Mouse (Mus musculus) neural tube, embryonic 11.5 days (tissue): ENCODE results near the gene Prss12. TPM values are rescaled to one million over a fixed set of nuclear protein-coding genes. Genes with fewer than 3 reads are reported as not detected.

Experiments used
- ATAC-seq: fragments of 200-750 bp; cut with Nextera tagmentation; 2 replicates; pipeline ENCODE4 v1.8.0; 2017; ENCODE audit warnings: moderate number of reproducible peaks, mild to moderate bottlenecking, moderate TSS enrichment, moderate library complexity; ENCODE audit not compliant: insufficient read depth, low FRiP score, low TSS enrichment
- DNase-seq: peaks from one replicate; pipeline ENCODE4 v3.0.0-alpha.2; 2015; ENCODE audit warnings: low spot score
- H3K27ac ChIP-seq: fragments of 300-500 bp; sonication (generic); 2 replicates; pipeline ENCODE4 v1.5.1; 2014; ENCODE audit warnings: low read depth, mild to moderate bottlenecking, low read length
- H3K27me3 ChIP-seq: fragments of 300-500 bp; sonication (generic); 2 replicates; pipeline ENCODE4 v1.6.1; 2014; ENCODE audit warnings: mild to moderate bottlenecking, low read length, mixed read lengths; ENCODE audit not compliant: control insufficient read depth, insufficient read depth
- H3K36me3 ChIP-seq: fragments of 300-500 bp; sonication (generic); 2 replicates; pipeline ENCODE4 v1.6.1; 2014; ENCODE audit warnings: mild to moderate bottlenecking, low read length, moderate library complexity, mixed read lengths; ENCODE audit not compliant: control insufficient read depth, insufficient read depth
- H3K4me1 ChIP-seq: fragments of 300-500 bp; sonication (generic); 2 replicates; pipeline ENCODE4 v1.6.1; 2014; ENCODE audit warnings: low read length, mixed read lengths; ENCODE audit not compliant: control insufficient read depth, insufficient read depth
- H3K4me2 ChIP-seq: fragments of 300-500 bp; sonication (generic); 2 replicates; pipeline ENCODE4 v1.6.1; 2014; ENCODE audit warnings: low read depth, mild to moderate bottlenecking, moderate library complexity
- H3K4me3 ChIP-seq: fragments of 300-500 bp; sonication (generic); 2 replicates; pipeline ENCODE4 v1.5.1; 2014; ENCODE audit warnings: low read depth, low read length
- H3K9ac ChIP-seq: fragments of 300-500 bp; sonication (generic); 2 replicates; pipeline ENCODE4 v1.6.1; 2014; ENCODE audit warnings: mild to moderate bottlenecking, low read length
- H3K9me3 ChIP-seq: fragments of 300-500 bp; sonication (generic); 2 replicates; pipeline ENCODE4 v1.6.1; 2016; ENCODE audit warnings: low read length; ENCODE audit not compliant: control insufficient read depth
- WGBS: fragments of 180-500 bp; shearing (Covaris S2); extraction: QIAGEN DNeasy Blood & Tissue Kit; methylation state at CpG from one replicate; pipeline ENCODE4 v1.1.7; 2014; 5-methylcytosine and 5-hydroxymethylcytosine counted together
- polyA plus RNA-seq: library from polyadenylated mRNA; unstranded; fragments of >200 nt; fragmentation: Nextera tagmentation; extraction: Ambion mirVana; gene quantifications from 2 replicates; pipeline ENCODE4 v1.2.1, GENCODE M21; 2014

The Prss12 gene
- polyA plus RNA-seq, 1 experiment from 2014 or later = 5.3 TPM

DNA sequence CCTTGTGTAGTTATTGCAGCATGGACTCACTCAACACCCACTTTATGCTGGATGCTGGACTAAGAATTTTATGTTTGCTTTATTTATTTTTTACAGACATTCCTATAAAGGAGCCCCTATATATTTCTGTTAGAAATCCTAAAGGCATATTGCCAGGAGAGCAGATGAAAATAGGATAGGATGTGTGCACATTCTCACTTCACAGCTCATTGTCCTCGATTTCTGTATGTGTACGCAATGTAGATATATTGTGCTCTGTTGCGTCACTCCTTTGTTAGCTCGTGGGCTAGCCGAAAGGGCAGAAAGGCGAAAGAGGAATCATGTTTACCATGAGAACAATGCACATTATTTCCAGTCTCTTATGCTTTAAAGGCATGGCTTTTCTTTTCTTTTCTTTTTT lies 3.4 kb downstream of the Prss12 start:
- ATAC-seq (no peak), DNase-seq (no peak)
- Histone ChIP-seq H3K4me2 (no peak overlapping the region), H3K27ac (no peak overlapping the region), H3K36me3 (no peaks in the 10 kb centered on the region), H3K27me3 (peaks cover 13% of the 10 kb centered on the region; the same call in 1 of the 2 replicates), H3K9ac (no peak overlapping the region), H3K4me3 (no peak overlapping the region), H3K9me3 (no peaks in the 10 kb centered on the region), H3K4me1 (peaks cover 5% of the 10 kb centered on the region; the same call in 1 of the 2 replicates)
- 55% methylated on average over 6 of the region's 6 CpGs for WGBS

DNA sequence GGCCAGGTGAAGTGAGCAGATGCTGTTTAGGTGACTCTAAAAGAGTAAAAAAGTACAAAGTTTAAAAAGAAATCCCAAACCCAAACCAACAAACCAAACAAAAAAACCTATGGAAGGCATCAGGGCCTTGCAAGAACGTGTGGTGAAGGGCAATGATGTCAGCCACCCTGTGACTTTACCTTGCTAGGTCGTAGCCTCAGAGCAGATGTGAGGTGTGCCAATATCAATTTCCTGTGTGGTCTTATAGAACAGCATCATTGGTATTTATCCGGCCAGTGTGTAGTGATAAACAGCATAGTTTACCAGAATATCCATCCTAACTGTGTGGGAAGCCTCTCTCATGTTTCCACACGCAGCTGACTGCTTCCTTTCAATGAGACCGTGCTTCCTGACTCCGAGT lies 6.2 kb downstream of the Prss12 start:
- no peak overlapping the region for H3K27ac ChIP-seq
- H3K27me3 ChIP-seq = no peaks in the 10 kb centered on the region
- H3K4me1 ChIP-seq = no peaks in the 10 kb centered on the region
- no peak for DNase-seq
- H3K9ac ChIP-seq = no peak overlapping the region
- no peaks in the 10 kb centered on the region for H3K36me3 ChIP-seq
- WGBS = 77% methylated on average over 6 of the region's 6 CpGs
- ATAC-seq = no peak
- H3K4me2 ChIP-seq = no peak overlapping the region
- H3K4me3 ChIP-seq = no peak overlapping the region
- H3K9me3 ChIP-seq = no peaks in the 10 kb centered on the region

- no peak overlapping the region for H3K4me3 ChIP-seq
- no peaks in the 10 kb centered on the region for H3K36me3 ChIP-seq
- H3K9me3 ChIP-seq = no peaks in the 10 kb centered on the region
- H3K4me1 ChIP-seq = no peaks in the 10 kb centered on the region
- H3K27me3 ChIP-seq = no peaks in the 10 kb centered on the region
- no peak overlapping the region for H3K4me2 ChIP-seq
- DNase-seq (no peak), ATAC-seq (no peak)
- H3K9ac ChIP-seq = no peak overlapping the region
- WGBS = 50% methylated on average over 1 of the region's 1 CpGs
- H3K27ac ChIP-seq = no peak overlapping the region
These were observed 12.8 kb downstream of the Prss12 start for GRCm38 (mm10) chr3:123459492-123459891.

DNA sequence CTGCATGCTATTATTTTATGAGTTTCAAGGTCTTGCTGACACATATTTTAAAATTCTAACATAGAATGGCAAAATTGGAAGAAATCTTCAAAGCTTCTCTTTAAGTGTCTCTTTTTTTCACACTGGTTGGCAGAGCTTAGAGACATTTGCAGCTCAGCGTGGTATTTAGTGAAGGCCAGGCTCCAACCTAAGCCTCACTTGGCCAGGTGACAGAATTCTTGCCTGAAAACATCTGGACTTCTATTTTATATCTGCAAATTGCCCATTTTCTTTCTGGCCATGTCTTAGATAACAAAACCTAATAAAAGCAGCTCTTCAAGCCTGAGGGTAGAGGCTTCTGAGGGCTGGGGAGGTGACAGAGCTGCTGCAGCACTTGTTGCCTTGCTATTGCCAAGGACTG lies 13.7 kb downstream of the Prss12 start:
- 86% methylated on average over 1 of the region's 1 CpGs for WGBS
- no peak for ATAC-seq
- no peak for DNase-seq

GRCm38 (mm10) chr3:123462264-123462663 lies 15.6 kb downstream of the Prss12 start:
- no peak overlapping the region for H3K4me2 ChIP-seq
- ATAC-seq = no peak
- H3K4me3 ChIP-seq = no peak overlapping the region
- H3K27me3 ChIP-seq = no peaks in the 10 kb centered on the region
- H3K9me3 ChIP-seq = no peaks in the 10 kb centered on the region
- H3K36me3 ChIP-seq = no peaks in the 10 kb centered on the region
- no peak overlapping the region for H3K27ac ChIP-seq
- H3K9ac ChIP-seq = no peak overlapping the region
- H3K4me1 ChIP-seq = no peaks in the 10 kb centered on the region
- WGBS = 83% methylated on average over 6 of the region's 6 CpGs
- no peak for DNase-seq

More for the DNA sequence above, 13.7 kb downstream of the Prss12 start:
- Histone ChIP-seq H3K9ac (no peak overlapping the region), H3K4me2 (no peak overlapping the region), H3K4me1 (no peaks in the 10 kb centered on the region), H3K9me3 (no peaks in the 10 kb centered on the region), H3K4me3 (no peak overlapping the region), H3K27ac (no peak overlapping the region), H3K36me3 (no peaks in the 10 kb centered on the region), H3K27me3 (no peaks in the 10 kb centered on the region)

- no peak for ATAC-seq
- DNase-seq = no peak
These were observed 30.1 kb downstream of the Prss12 start for GRCm38 (mm10) chr3:123476833-123477232.

DNA sequence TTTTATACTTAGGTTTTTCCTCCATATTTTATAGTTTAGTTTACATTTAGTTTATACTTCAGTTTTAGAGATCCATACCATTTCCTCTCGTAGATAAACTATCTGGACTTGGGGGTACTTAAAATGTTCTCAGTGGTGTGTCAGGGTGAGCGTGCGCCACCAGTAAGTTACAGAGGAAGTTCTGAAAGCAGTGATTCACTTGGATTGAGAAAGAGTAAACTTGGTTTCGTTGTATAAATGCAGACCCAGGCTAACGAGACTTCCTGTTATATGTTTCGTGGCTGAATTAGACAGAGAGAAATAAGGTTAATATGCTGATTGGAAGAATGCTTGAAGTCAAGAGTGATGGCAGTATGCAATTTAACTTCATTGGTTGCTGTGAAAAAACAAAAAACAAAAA lies 34.6 kb downstream of the Prss12 start:
- no peak overlapping the region for H3K4me2 ChIP-seq
- H3K9me3 ChIP-seq = no peaks in the 10 kb centered on the region
- H3K4me3 ChIP-seq = no peak overlapping the region
- WGBS = 90% methylated on average over 6 of the region's 6 CpGs
- no peaks in the 10 kb centered on the region for H3K36me3 ChIP-seq
- no peak overlapping the region for H3K9ac ChIP-seq
- no peaks in the 10 kb centered on the region for H3K4me1 ChIP-seq
- H3K27ac ChIP-seq = no peak overlapping the region
- DNase-seq = no peak
- no peaks in the 10 kb centered on the region for H3K27me3 ChIP-seq
- no peak for ATAC-seq

More at GRCm38 (mm10) chr3:123476833-123477232, 30.1 kb downstream of the Prss12 start:
- Histone ChIP-seq H3K27me3 (no peaks in the 10 kb centered on the region), H3K9ac (no peak overlapping the region), H3K36me3 (no peaks in the 10 kb centered on the region), H3K4me1 (no peaks in the 10 kb centered on the region), H3K9me3 (no peaks in the 10 kb centered on the region), H3K4me2 (no peak overlapping the region), H3K4me3 (no peak overlapping the region), H3K27ac (no peak overlapping the region)
- WGBS = 71% methylated on average over 3 of the region's 3 CpGs

GRCm38 (mm10) chr3:123491814-123492213 lies 45.1 kb downstream of the Prss12 start:
- ATAC-seq = no peak
- no peaks in the 10 kb centered on the region for H3K36me3 ChIP-seq
- WGBS = 74% methylated on average over 1 of the region's 1 CpGs
- no peak overlapping the region for H3K4me3 ChIP-seq
- DNase-seq = no peak
- H3K4me2 ChIP-seq = no peak overlapping the region
- no peak overlapping the region for H3K27ac ChIP-seq
- H3K9me3 ChIP-seq = no peaks in the 10 kb centered on the region
- no peaks in the 10 kb centered on the region for H3K4me1 ChIP-seq
- no peaks in the 10 kb centered on the region for H3K27me3 ChIP-seq
- H3K9ac ChIP-seq = no peak overlapping the region

- no peaks in the 10 kb centered on the region for H3K4me1 ChIP-seq
- H3K36me3 ChIP-seq = no peaks in the 10 kb centered on the region
- DNase-seq = no peak
- no peak overlapping the region for H3K4me2 ChIP-seq
- H3K27me3 ChIP-seq = no peaks in the 10 kb centered on the region
- H3K27ac ChIP-seq = no peak overlapping the region
- H3K9me3 ChIP-seq = no peaks in the 10 kb centered on the region
- H3K9ac ChIP-seq = no peak overlapping the region
- WGBS = 93% methylated on average over 3 of the region's 3 CpGs
- H3K4me3 ChIP-seq = no peak overlapping the region
- no peak for ATAC-seq
These were observed 46.5 kb downstream of the Prss12 start for GRCm38 (mm10) chr3:123493163-123493562.
